Mouse (Mus musculus): ENCODE measurements around the gene Vwa3a.

GRCm38 (mm10) chr7:120748478-120748877 is 9.4 kb downstream of the Vwa3a start:
- TF ChIP-seq MYOD1 (IDR thresholded peaks at IDR 0.05; ENCODE audit: control insufficient read depth in 1 of 3, insufficient read length in 2 of 3, low read depth in 2 of 3) (no peak), USF1 (IDR thresholded peaks at IDR 0.05; ENCODE audit: low read depth) (no peak), POLR2A (IDR thresholded peaks at IDR 0.05; ENCODE audit: insufficient read length, low read depth) (no peak), MAX (IDR thresholded peaks at IDR 0.05; ENCODE audit: low read depth) (no peak), E2F4 (IDR thresholded peaks at IDR 0.05; ENCODE audit: insufficient read depth) (no peak), TCF12 (IDR thresholded peaks at IDR 0.05; ENCODE audit: insufficient read depth, poor library complexity, severe bottlenecking) (no peak), POLR2AphosphoS2 (IDR thresholded peaks at IDR 0.05; ENCODE audit: insufficient read length, low read depth) (no peak)

Measured in myocyte (in vitro differentiated cells).